Mouse (Mus musculus) layer of hippocampus, adult 9-11 months (tissue): ENCODE results near the gene Mcfd2.
A peak's percentile ranks its signal among the peaks of the same experiment; 100 is the strongest.
"Not testable (repeated sequence)": the region's sequence is repeated elsewhere in the genome, so short reads cannot be mapped to it uniquely, and the experiment has no call there.

Experiments
- DNase-seq: peaks from one replicate; pipeline ENCODE4 v3.0.0; 2022

The Mcfd2 gene

DNA sequence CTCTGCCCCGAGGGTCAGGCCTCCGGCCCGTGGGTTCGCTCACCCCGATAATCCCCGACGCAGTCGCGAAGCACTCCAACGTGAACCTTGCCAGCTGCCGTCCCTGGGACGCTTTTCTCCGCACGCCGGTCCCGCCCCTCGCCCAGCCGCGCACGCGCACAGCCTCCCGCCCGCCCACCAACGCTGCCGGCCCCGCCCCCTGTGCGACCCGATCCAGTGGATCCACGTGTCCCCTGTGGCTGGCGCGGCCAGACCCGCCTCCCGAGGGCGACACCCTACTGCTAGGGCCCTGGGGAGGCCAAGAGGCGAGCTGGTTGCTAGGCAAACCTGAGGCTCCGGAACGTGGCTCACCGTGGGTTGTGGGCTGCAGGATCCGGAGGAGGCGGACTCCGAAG is at the start of gene Mcfd2:
Mcfd2 (minus strand) TSS at position 144 of the 395 bp plus-strand sequence.
- peak; percentile 92 for DNase-seq

DNA sequence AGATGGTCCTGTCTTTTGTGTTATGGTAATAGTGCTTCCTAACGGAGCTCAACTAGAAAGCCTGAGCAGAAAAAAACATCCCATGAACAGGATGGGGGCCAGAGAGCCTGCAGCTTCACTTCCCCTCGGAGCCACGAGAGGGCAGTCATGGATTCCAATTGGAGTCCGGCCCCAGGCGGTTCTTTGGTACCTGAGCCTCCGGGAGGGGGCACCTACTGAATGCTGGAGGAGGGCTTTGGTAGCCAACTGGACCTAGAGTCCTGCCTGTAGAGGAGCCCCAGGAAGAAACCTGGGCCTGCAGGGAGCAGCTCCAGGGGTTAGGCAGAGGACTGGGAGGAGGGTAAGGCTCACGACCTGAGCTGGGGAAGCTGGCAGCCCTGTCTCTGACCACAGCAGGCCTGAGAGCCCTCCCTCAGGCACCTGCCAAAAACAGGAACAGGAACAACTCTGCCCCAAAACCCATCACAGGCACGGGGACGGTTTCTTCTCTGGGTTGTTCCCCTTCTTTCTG is 49.3 kb upstream of the Mcfd2 start:
- DNase-seq = peak; percentile 91

DNA sequence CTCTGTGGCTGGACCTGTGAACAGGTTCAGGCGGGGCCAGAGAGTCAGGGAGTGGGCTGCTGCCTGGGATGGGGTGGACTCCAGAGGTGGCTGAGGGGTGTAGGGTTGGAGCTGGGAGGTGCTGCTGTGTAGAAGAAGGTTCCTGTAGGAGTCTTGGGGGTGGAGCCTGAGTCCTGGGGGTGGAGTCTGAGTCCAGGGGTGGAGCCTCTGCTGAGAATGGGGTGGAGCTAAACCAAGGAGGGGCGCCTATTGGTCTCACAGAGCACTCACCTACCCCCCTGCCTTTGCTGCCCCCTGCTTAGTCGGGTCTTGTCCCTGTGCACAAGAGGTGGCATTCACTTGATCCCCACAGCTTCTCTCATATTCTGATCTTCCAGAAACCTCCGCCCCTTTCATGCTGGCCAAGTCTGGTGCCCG is 48.8 kb upstream of the Mcfd2 start:
- no peak for DNase-seq

DNA sequence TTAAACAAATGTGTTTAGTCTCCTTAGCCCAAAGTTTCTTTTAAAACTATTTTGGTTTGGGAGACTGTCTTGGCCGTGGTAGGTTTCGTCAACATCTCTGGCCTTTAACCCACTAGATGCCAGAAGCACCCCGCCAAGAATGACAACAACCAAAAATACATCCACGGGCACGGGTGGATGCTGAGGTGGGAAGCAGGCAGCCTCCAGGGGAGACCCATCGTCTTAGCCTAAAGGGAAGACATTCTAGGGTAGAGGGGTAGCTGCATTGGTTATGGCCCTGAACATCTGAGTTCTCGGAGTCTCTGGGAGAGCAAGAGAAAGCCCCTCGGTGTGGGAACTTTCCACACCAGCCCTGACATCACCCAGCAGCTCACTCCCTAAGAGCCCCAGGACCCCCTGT is 48.4 kb upstream of the Mcfd2 start:
- no peak for DNase-seq

DNA sequence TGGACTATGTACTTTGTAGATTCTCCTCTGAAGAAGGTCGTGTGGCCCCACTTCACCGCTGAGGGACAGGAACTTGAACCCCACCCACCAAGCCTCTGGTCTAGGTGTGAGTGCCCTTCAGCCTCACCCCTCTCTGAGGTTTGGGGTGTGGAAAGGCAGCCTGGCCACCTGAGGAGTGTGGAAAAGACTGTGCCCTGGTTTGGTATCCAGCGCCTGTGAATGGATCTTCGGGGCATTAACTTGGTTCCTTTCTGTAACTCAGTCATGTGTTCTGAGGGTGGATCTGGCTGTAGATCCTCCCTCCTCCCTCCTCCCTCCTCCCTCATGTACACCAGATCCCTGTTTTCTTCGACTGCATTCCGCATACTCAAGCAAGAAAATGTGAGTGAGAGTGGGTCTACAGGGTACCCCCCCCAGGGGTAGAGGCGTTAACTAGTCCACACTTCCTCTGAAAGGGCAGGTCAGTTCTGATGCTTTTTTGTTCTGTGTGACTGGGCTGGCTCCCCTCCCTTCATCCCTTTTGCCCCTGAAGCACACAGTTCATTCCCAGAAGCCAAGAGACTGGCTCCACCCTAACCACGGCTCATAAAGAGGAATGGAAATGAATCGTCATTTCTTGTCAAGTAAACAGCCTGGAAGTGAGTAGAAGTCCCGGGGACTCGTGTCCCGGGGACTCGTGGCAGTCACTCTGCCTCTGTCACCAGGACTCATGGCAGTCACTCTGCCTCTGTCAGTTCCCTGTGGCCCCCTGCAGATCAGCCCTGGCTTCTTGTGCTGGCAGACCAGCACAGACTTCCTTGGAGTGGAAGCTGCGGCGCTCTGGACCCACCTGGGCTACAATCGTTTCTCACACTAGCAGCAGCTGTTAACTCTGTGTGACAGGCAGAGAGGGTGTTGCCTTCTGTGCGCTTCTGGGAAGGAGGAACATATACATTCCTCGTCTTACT is 47.5 kb upstream of the Mcfd2 start:
- no peak for DNase-seq

DNA sequence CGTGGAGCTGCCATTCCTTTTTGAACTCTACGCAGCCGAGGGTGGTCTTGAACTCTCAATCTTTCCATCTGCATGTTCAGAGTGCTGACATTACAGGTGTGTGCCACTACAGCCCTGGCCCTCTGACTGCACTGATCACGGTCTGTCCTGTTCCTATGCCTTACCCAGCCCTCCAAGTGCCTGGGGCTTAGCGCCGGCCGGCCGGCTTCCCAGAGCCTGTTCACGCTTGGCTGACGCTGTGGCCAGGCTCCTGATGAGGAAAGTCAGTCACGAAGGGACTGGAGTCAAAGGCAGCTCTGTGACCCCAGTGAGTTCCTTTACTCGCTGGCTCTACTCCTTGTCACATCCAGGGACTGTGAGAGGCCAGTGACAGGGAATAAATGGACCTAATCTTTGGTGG is 46.6 kb upstream of the Mcfd2 start:
- no peak for DNase-seq

DNA sequence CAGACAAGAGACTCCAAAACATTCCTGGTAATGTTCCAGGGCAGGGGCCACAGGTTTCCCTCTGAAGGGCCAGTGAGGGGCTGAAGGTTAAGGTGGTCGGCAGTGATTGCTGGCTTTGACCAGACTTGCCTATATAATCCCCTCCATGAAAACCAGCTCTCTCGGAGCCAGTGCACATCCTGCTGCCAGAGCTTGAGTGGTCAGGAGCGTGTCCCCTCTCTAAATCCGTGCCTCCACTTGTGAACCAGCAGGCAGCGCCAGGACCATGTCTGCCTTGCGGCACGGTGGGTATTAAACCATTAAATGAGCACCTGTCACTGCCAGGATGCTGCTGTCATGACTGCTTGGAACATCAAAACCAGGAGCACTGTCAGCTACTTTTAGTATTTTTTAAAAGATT is 44.8 kb upstream of the Mcfd2 start:
- DNase-seq = no peak

DNA sequence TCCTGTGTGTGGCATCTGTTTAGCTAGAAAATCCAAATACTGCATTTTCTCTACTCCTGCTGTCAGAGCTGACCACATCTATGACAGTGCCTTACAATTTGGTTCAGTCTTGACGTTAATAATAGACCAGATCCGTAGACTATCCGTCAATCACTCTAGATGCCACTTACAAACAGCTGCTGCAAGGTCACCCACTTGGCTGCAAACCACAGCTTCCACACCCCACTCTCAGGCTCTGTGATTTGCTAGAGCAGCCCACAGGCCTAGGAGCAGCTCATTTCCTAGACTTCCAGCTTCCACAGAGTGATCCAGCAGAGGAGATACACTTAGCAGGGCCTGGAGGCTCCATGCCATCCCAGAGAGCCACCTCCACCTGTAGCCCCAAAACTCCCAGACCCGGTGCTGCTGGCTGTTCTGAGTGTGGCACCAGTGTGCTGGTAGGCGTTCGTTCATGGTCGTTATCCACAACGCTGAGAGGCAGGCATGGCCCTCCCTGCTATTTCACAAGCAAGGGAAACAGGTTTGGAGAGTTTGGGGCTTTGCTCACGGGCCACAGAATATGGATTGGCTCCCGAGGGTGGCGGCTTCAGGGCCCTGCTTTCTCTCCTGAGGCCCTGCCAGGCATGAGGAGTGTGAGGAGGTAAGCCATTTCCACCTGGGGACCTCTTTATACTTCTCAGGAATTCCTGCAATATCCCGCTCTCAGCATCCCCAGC is 43.5 kb upstream of the Mcfd2 start:
- no peak for DNase-seq

DNA sequence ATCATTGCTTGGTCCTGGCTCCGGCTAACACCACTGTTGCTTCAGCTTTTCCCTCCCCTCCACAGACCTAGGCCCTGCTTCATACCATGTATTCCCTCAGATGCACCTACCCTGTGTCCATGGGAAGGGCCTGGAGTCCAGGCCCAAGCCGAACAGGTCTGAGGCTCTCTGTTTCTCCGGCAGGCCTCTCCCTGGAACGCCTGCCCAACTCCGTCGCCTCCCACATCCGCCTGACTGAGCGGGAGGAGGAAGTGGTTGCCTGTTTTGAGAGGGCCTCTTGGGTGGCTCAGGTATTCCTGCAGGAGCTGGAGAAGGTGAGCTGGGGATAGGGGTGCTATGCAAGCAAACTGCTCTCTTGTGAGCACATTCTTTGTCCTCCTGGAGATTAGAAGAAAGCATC is 41.0 kb upstream of the Mcfd2 start:
- DNase-seq = no peak

DNA sequence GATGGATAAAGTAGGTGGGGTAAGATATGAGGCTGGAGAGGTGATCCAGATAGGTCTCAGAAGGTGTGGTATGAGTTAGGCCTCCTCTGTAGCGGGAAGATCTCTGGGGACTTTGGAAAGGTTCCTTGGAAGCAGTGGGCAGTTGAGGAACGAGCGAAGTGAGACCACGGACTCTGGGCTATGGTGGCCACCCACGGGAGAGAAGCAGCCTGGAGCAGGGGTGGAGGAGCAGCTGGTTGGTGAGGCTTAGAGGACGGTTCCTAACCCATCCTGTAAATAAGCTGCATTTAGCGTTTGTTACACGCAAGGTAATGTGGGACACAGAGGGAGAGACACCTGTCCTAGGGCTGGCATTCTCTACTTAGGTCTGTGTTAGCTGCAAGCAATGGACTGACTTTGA is 39.3 kb upstream of the Mcfd2 start:
- no peak for DNase-seq

DNA sequence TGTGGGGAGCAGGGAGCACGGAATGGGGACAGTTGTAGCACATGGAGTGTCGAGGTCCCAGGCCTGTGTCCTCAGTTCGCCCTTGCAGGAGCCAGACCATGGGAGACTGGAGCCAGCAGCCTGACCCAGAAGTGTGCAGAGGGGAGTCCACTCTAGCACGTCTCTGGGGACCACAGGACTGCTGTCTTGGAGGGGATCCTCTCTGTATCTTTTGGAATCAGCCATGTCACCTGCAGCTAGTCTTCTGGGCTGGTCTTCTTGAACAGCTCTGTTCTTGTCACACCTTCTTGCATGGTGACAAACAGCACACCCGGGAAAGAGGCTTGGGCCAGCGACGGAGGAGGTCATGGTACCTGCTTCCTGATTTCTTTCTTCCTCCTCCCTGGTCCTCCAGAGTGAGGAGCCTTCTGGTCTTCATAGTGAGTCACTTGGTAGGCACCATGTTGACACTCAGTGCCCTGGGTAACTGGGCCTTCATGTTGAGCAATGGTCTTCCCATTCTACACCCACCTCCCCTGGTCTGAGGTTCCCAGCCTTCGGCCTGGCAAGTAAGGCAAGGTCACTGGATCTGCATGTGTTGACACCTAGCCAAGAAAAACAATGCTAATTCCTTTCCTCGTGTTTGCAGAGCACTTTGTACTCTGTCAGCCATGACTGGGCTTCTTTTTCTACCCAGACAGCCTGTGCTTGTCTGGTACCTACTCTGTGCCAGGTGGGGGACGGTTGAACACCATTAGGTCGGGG is 38.6 kb upstream of the Mcfd2 start:
- DNase-seq = no peak

DNA sequence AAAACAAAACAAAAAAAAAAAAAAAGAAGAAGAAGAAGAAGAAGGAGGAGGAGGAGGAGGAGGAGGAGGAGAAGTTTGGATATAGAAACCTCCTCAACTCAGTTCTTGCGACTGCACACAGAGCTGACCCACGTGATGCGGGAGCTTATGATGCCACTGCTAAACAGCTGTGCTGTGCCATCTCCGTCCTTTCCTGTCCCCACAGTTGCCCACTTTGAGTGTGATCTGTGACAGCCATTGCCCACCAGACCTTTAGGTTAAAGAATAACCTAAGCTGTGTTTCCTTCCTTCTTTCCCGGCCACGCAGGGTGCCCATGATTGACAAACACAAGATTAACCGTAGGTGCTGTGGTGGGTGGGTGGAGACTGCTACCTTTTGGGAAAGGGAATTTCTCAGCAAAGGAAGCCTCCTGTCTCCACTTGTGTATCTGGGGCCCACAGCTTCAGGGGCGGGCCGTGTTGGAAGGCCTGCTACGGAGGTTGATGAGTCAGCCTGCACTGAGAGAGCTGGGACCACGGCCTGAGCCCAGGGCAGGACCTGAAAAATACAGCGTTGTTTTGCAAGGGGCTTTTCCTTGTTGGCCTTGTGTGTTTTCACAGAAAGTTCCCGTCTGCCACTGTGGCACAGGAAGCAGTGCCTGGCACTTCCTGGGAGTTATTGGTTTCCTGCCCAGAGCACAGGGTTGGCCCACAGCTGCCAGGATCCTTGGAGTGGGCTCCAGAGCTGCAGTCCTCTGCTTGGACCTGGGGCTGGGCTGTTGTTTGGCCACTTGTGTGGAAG is 36.5 kb upstream of the Mcfd2 start:
- DNase-seq = no peak

DNA sequence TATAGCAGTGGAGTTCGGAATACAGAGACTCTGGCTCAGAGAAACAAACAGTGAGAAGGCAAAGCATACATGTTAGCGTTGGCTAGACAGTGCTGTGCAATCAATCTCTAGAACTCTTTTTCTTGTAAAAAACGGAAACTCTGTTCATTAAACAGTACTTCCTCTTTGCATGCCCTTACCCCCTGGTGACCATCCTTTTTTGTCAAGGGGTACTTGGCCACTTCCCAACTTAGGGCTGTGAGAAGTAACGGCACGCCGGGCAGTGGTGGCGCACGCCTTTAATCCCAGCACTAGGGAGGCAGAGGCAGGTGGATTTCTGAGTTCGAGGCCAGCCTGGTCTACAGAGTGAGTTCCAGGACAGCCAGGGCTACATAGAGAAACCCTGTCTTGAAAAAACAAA is 35.9 kb upstream of the Mcfd2 start:
- not testable (repeated sequence) for DNase-seq

DNA sequence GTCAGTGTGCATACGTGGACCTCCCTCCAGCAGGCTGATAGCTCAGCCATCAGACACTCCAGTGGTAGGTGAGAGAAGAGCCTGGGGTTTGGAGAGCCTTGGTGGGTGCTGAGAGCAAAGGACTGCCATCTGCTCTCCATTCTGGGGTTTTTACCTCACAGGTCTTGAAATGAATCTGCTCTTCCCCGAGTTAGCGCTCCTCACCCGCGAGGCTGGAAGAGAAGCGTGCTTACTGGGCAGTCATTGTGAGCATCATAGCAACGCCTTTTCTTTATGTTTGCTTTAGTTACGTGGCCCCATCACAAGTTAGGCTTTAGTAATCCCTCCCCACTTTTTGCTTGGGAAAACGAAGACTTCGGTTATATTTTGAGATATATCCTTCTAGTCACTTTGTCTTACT is 34.6 kb upstream of the Mcfd2 start:
- no peak for DNase-seq

DNA sequence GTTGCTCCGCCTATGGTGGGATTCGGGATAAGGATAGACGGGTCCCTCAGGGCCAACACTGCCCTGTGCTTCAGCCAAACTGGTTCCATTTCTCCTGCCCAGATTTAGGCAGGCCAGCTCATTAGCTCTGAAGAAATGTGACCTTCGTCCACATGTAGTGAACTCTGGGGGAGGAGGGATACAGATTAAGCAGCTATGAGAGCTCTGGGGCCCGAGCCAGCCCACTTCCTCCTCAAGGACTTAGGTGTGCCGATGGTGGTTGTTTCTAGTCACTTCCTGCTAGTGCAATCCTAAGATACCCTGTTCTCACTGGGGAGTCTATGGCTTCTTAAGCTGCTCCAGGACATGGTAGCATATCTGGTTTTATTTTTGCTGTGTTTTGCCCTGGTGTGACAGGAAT is 33.2 kb upstream of the Mcfd2 start:
- DNase-seq = no peak

DNA sequence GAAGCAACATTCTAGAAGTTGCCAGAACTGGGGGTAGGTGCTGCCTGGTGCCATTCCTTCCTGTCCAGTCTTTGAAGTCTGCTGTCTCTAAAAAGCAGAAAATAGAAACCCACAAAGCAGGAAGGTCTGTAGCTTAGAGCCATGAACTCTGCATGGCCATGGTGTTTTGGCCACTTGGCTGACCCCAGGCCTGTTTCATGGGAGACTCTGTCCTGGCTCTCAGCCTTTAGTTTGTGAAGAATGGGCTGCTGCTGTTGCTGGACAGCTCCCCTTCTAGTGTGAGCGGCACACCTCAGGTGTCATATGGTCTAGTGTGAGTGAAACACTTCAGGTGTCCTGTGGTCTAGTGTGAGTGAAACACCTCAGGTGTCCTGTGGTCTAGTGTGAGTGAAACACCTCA is 31.0 kb upstream of the Mcfd2 start:
- DNase-seq = not testable (repeated sequence)

DNA sequence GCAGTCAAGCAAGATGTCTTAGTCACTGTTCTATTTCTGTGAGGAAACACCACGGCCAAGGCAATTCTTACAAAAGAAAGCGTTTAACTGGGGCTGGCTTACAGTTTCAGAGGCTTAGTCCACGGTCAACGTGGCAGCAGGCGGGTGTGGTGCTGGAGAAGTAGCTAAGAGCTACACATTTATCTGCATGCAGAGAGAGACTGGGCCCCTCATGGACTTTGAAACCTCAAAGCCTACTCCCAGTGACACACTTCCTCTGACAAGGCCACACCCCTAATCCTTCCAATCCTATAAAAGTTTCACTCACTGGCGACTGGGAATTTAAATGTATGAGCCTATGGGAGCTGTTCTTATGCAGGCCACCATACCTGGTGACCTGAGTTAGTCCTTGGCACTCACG is 30.0 kb upstream of the Mcfd2 start:
- no peak for DNase-seq

DNA sequence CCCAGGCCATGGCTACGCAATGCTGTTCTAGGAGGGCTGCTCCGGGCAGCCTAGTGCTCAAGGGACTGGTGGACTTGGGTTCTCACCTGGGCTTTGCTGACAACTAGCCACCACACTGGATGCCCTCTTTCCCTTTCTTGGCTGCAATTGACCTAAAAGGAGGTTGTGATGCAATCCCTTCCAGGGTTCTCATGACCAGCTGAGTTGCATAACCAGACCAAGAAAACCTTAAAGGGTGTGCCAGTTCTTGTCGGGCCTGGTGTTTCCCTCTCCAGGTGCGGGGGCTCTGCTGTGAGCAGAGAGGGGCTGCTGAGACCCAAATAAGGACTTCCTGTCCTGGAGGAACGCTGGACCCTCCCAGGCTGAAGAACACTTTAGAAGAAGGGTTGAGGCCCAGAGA is 27.4 kb upstream of the Mcfd2 start:
- DNase-seq = no peak

DNA sequence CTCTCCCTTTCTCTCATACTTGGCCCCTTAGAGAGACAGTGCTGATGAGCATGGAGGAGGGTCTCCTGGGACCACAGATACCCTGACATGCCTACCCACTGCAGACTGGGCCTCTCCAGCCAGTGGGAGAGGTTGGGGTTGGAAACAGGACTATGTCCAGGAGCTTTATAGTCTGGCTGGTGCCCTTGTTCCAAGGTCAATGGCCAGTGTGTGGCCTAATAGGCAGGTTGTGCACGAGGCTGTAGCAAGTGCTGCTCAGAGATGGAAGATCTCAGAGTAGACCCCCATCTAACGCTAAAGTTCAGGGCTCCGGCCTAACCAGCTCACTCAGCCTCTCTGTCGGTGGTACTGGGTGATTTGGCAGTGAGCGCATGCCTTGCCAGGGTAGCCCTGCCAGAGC is 26.0 kb upstream of the Mcfd2 start:
- DNase-seq = no peak

DNA sequence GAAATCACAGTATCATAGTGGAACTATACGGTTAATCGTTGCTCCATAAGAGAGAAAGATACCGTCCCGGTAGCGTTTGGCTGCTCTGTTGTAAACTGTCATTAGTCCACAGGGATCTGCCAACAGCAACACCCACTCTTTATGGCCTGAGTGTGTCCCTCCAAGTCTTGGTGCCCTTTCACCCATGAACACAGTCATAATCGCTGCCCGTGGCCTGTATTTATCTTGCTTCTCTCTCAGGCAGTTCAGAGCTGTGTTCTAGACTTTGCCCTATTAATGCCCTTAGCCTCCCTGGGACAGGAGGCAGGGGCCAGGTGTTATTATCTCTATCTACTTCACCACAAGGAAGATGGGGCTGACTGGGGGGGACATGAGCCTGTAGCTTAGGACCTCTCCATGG is 25.3 kb upstream of the Mcfd2 start:
- DNase-seq = no peak

DNA sequence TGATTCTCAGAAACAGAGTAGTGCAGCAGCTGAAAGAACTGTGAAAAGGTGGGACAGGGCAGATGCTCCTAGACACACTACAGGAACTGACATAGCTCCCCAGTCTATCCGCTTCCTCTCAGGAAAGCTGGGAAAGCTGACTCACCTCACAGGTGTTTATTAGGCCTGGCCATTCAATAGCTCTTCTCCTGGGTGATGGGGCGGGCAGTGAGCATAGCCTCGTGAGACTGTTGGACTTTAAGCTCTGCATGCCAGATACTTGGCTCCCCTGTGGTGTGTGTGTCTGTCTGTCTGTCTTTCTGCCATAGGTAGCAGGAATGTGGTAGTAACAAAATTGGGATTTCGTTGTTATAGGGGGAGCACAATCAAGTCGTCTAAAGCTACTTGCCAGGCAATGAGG is 23.6 kb upstream of the Mcfd2 start:
- DNase-seq = no peak

DNA sequence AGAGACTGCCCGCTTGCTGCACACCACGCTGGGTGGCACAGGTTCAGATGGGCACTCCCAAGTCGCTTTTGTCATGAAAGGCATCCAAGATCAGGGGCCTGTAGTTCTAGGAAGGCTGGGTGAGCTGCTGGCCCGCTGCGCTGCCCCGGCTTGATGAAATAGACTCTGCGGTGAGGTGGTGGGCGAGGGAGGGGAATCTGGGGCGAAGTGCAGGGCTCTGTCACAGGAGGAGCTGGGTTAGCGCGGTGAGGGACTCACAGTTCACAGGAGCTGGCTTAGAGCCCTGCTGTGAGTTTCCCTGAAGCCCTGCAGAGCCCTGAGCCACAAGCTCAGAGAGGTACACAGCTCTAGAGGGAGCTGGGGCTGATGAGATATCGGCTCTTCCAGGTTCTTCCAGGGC is 22.4 kb upstream of the Mcfd2 start:
- DNase-seq = no peak
